Mouse (Mus musculus) kidney, embryonic 16.5 days (tissue): ENCODE measurements at regions not wholly inside any gene's neighbourhood (a gene's known extent, or its start where the extent isn't known, plus 50 kb on each side); places are given as distances from the start of the nearest gene placed in this dataset.

ENCODE experiments used
- ATAC-seq: fragments of 200-750 bp; cut with Nextera tagmentation; 2 replicates; pipeline ENCODE4 v1.8.0; 2017; ENCODE audit warnings: moderate TSS enrichment; ENCODE audit not compliant: low FRiP score, low TSS enrichment
- H3K27ac ChIP-seq: fragments of 300-500 bp; sonication (generic); 2 replicates; pipeline ENCODE4 v1.5.1; 2014; ENCODE audit warnings: low read length
- H3K27me3 ChIP-seq: fragments of 300-500 bp; sonication (generic); 2 replicates; pipeline ENCODE4 v1.6.1; 2014; ENCODE audit warnings: low read length, control low read depth, mixed read lengths; ENCODE audit not compliant: insufficient read depth
- H3K36me3 ChIP-seq: fragments of 300-500 bp; sonication (generic); 2 replicates; pipeline ENCODE4 v1.6.1; 2014; ENCODE audit warnings: low read length, control low read depth, mixed read lengths; ENCODE audit not compliant: insufficient read depth
- H3K4me1 ChIP-seq: fragments of 300-500 bp; sonication (generic); 2 replicates; pipeline ENCODE4 v1.6.1; 2014; ENCODE audit warnings: low read length, control low read depth, mixed read lengths; ENCODE audit not compliant: insufficient read depth
- H3K4me2 ChIP-seq: fragments of 300-500 bp; sonication (generic); replicated peaks from 2 replicates; pipeline ENCODE4 v1.6.1; 2014; ENCODE audit warnings: low read depth, low read length
- H3K4me3 ChIP-seq: fragments of 300-500 bp; sonication (generic); 2 replicates; pipeline ENCODE4 v1.5.1; 2014; ENCODE audit warnings: mild to moderate bottlenecking, low read length
- H3K9ac ChIP-seq: fragments of 300-500 bp; sonication (generic); replicated peaks from 2 replicates; pipeline ENCODE4 v1.6.1; 2014; ENCODE audit warnings: low read length
- H3K9me3 ChIP-seq: fragments of 300-500 bp; sonication (generic); 2 replicates; pipeline ENCODE4 v1.6.1; 2016; ENCODE audit warnings: low read length, control low read depth
- WGBS: fragments of 180-500 bp; shearing (Covaris S2); extraction: QIAGEN DNeasy Blood & Tissue Kit; methylation state at CpG from one replicate; pipeline ENCODE4 v1.1.7; 2014; 5-methylcytosine and 5-hydroxymethylcytosine counted together

GRCm38 (mm10) chr11:19174305-19175017, 155.7 kb upstream of the Meis1 start:
- no peak overlapping the region for H3K9ac ChIP-seq
- H3K4me2 ChIP-seq: no peak overlapping the region
- H3K4me3 ChIP-seq: no peak overlapping the region
- H3K27ac ChIP-seq: no peak overlapping the region
- no peaks in the 10 kb centered on the region for H3K4me1 ChIP-seq
- 88% methylated on average over 13 of the region's 13 CpGs for WGBS
- no peaks in the 10 kb centered on the region for H3K27me3 ChIP-seq
- no peak for ATAC-seq
- no peaks in the 10 kb centered on the region for H3K9me3 ChIP-seq
- no peaks in the 10 kb centered on the region for H3K36me3 ChIP-seq

- Histone ChIP-seq H3K9me3 (no peaks in the 10 kb centered on the region), H3K9ac (no peak overlapping the region), H3K4me2 (no peak overlapping the region), H3K4me3 (no peak overlapping the region), H3K27ac (no peak overlapping the region), H3K4me1 (no peaks in the 10 kb centered on the region), H3K36me3 (no peaks in the 10 kb centered on the region), H3K27me3 (no peaks in the 10 kb centered on the region)
- WGBS: 89% methylated on average over 1 of the region's 1 CpGs
- ATAC-seq: no peak
These were observed 160.5 kb upstream of the Meis1 start for GRCm38 (mm10) chr11:19179290-19179689.

- ATAC-seq: no peak
- no peak overlapping the region for H3K4me2 ChIP-seq
- H3K9me3 ChIP-seq: no peaks in the 10 kb centered on the region
- H3K36me3 ChIP-seq: no peaks in the 10 kb centered on the region
- H3K27me3 ChIP-seq: no peaks in the 10 kb centered on the region
- H3K9ac ChIP-seq: no peak overlapping the region
- no peak overlapping the region for H3K4me3 ChIP-seq
- no peaks in the 10 kb centered on the region for H3K4me1 ChIP-seq
- WGBS: 66% methylated on average over 2 of the region's 2 CpGs
- no peak overlapping the region for H3K27ac ChIP-seq
These were observed 171.0 kb upstream of the Meis1 start for GRCm38 (mm10) chr11:19189778-19190177.

GRCm38 (mm10) chr11:19194464-19194863, 175.7 kb upstream of the Meis1 start:
- Histone ChIP-seq H3K27ac (no peak overlapping the region), H3K4me3 (no peak overlapping the region), H3K36me3 (no peaks in the 10 kb centered on the region), H3K4me2 (no peak overlapping the region), H3K27me3 (no peaks in the 10 kb centered on the region), H3K9me3 (no peaks in the 10 kb centered on the region), H3K4me1 (no peaks in the 10 kb centered on the region), H3K9ac (no peak overlapping the region)
- ATAC-seq: no peak
- 63% methylated on average over 1 of the region's 1 CpGs for WGBS

- ATAC-seq: no peak
- WGBS: 91% methylated on average over 1 of the region's 1 CpGs
- no peak overlapping the region for H3K27ac ChIP-seq
- no peaks in the 10 kb centered on the region for H3K36me3 ChIP-seq
- H3K4me2 ChIP-seq: no peak overlapping the region
- no peaks in the 10 kb centered on the region for H3K4me1 ChIP-seq
- H3K4me3 ChIP-seq: no peak overlapping the region
- H3K9ac ChIP-seq: no peak overlapping the region
- H3K27me3 ChIP-seq: no peaks in the 10 kb centered on the region
- no peaks in the 10 kb centered on the region for H3K9me3 ChIP-seq
These were observed 179.0 kb upstream of the Meis1 start for GRCm38 (mm10) chr11:19197790-19198189.

- no peak overlapping the region for H3K9ac ChIP-seq
- H3K4me1 ChIP-seq: peaks cover 3% of the 10 kb centered on the region; the same call in 1 of the 2 replicates
- no peak overlapping the region for H3K27ac ChIP-seq
- WGBS: 85% methylated on average over 8 of the region's 8 CpGs
- no peaks in the 10 kb centered on the region for H3K9me3 ChIP-seq
- H3K4me2 ChIP-seq: no peak overlapping the region
- H3K36me3 ChIP-seq: no peaks in the 10 kb centered on the region
- ATAC-seq: no peak
- no peak overlapping the region for H3K4me3 ChIP-seq
- no peaks in the 10 kb centered on the region for H3K27me3 ChIP-seq
These were observed 184.1 kb upstream of the Meis1 start for GRCm38 (mm10) chr11:19202602-19203517.

- Histone ChIP-seq H3K27ac (no peak overlapping the region), H3K9me3 (no peaks in the 10 kb centered on the region), H3K4me3 (no peak overlapping the region), H3K27me3 (no peaks in the 10 kb centered on the region), H3K4me1 (peaks cover 3% of the 10 kb centered on the region; the same call in 1 of the 2 replicates), H3K9ac (no peak overlapping the region), H3K4me2 (no peak overlapping the region), H3K36me3 (no peaks in the 10 kb centered on the region)
- WGBS: 75% methylated on average over 4 of the region's 4 CpGs
- ATAC-seq: no peak
These were observed 184.7 kb upstream of the Meis1 start for GRCm38 (mm10) chr11:19203518-19203900.

- H3K36me3 ChIP-seq: no peaks in the 10 kb centered on the region
- no peaks in the 10 kb centered on the region for H3K27me3 ChIP-seq
- H3K9ac ChIP-seq: no peak overlapping the region
- 0 out of 2 replicates have a peak overlapping the region, but pooled peaks have one; percentile 9 for H3K4me2 ChIP-seq
- peaks cover 3% of the 10 kb centered on the region; the same call in 1 of the 2 replicates for H3K4me1 ChIP-seq
- no peaks in the 10 kb centered on the region for H3K9me3 ChIP-seq
- H3K4me3 ChIP-seq: no peak overlapping the region
- ATAC-seq: no peak
- no peak overlapping the region for H3K27ac ChIP-seq
- 37% methylated on average over 5 of the region's 5 CpGs for WGBS
These were observed 185.2 kb upstream of the Meis1 start for GRCm38 (mm10) chr11:19203968-19204367.

GRCm38 (mm10) chr11:19204521-19204920, 185.7 kb upstream of the Meis1 start:
- H3K27me3 ChIP-seq: no peaks in the 10 kb centered on the region
- H3K9ac ChIP-seq: no peak overlapping the region
- H3K36me3 ChIP-seq: no peaks in the 10 kb centered on the region
- H3K4me1 ChIP-seq: peaks cover 3% of the 10 kb centered on the region; the same call in 1 of the 2 replicates
- H3K4me2 ChIP-seq: 0 out of 2 replicates have a peak overlapping the region, but pooled peaks have one; percentile 9
- 0 out of 2 replicates have a peak, but pooled peaks have one; percentile 46 for ATAC-seq
- WGBS: 35% methylated on average over 7 of the region's 7 CpGs
- H3K9me3 ChIP-seq: no peaks in the 10 kb centered on the region
- H3K4me3 ChIP-seq: no peak overlapping the region
- H3K27ac ChIP-seq: no peak overlapping the region

GRCm38 (mm10) chr11:19205174-19205573, 186.4 kb upstream of the Meis1 start:
- Histone ChIP-seq H3K4me1 (peaks cover 3% of the 10 kb centered on the region; the same call in 1 of the 2 replicates), H3K27ac (no peak overlapping the region)

More at GRCm38 (mm10) chr11:19205174-19205573, 186.4 kb upstream of the Meis1 start:
- no peak overlapping the region for H3K4me3 ChIP-seq
- no peak for ATAC-seq
- H3K4me2 ChIP-seq: no peak overlapping the region
- H3K9me3 ChIP-seq: no peaks in the 10 kb centered on the region
- no peak overlapping the region for H3K9ac ChIP-seq
- H3K27me3 ChIP-seq: no peaks in the 10 kb centered on the region
- no peaks in the 10 kb centered on the region for H3K36me3 ChIP-seq
